Mouse (Mus musculus) thymus, adult 18-20 months (tissue): Measurements from ENCODE around the gene Gjc1.

ENCODE experiments used
- DNase-seq, 2 experiments: peaks; one replicate each; pipeline ENCODE4 v3.0.0; 2022; ENCODE audit warnings: mixed read lengths in 2 of 2

Gene Gjc1

DNA sequence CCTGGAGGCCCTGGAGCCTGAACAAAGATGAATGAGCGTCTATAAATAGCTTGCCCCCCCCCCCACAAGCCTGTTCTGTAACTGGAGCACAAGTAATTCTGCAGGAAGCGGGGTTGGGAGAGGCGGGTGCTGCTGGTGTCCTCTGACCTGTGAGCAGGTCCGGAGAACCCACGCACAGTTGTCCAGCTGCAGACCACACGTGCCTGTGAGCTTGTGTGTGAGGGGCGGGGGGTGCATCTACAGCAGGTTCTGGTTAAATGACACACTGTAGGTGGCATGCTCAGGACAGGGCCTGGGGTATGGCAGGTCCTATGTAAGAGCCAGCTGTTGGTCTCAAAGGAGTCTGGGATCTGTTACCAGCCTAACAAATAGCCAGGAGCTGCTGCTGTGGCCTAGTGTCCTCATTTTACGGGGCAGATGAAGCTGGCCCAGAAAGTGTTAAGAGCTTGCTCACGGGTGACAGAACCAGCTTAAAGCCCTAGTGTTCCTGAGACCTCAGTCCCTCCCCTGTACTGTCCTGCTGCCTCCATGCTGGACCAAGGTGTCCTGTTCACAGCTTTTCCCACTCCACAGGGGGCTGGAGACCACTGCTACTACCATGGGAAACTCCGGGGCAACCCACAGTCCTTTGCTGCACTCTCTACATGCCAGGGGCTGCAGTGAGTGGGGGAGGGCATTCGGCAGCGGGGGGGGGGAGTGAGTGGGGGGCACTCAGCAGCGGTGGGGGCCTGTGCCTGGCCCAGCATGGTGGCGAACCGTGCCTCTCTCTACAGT, 48.7 kb downstream of the Gjc1 start:
- DNase-seq = no peak

DNA sequence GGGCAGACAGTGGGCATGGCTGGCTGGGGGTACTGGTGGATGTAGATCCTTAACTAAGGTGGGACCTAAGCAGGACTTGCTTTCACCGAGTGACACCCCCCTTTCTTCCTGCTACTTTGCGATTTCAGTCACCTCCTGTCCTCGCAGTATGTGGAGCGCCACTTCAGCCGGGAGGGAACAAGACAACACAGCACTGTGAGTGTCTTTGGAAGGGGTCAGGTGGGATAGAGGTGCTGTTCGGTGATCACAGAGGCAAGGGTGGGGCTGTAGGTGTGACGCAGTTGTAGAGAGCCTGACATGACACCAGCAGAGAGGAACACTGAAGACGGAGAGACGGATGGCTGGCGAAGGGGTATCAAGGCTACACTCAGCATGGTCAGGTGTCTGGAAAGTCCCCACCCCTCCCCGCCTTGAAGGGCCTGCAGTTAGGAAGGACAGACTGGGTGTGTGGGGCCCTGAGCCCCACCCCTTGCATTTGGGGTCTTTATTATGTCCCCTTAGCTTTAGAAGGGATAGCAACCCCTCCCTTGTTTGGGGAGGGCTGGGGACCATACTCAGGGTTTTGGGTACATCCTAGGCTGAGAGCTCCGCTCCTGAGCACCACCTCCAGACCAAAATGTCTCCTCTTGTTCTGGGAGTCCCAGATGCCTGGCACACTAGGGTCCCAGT, 49.4 kb downstream of the Gjc1 start:
- DNase-seq = no peak

DNA sequence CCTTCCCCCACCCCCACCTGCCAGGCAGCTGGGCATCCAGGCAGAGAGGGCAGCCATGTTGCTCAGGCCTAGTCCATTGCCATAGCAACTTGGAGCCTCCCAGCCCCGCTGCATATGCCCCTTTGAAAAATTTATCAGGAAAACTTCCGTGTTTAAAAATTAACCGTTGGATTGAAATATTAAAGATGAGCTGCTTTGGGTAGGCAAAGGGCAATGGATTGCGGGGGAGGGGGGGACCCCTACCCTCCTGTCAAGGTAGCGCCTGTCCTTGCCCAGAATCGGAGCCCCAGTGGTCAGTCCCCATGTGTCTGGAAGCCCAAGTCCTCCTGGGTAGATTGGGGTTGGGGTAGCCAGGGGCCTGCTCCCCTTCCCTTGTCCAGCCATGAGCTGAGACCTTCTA, 50.4 kb downstream of the Gjc1 start:
- no peak for DNase-seq

DNA sequence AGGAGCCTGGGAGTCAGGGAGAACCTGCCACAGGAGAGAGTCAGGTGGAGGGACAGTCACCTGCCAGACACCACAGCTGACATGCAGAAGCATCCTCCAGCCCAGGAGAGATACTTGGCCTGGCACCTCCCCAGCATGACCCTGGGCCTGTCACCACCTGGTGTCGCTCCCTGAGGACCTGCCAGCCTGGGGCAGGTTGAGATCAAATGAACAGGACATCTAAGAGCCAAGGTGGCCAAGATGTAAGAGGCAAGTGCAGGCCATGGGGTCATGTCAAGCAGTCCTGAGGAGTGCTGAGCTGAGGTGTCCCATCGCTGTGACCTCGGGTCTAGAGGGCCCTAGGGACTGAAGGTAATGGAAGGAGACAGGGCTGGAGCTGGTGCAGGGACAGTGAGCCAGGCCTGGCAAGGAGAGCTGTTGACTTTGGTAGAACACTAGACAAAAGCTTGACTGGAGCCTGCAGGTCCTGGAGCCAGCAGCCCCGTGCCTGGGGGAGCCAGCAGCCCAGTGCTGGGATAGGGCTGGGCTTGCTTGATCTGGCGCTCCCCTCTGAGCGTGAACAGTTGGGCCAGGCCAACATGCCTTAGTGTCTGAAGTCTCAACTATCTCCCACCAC, 52.3 kb downstream of the Gjc1 start:
- no peak for DNase-seq

DNA sequence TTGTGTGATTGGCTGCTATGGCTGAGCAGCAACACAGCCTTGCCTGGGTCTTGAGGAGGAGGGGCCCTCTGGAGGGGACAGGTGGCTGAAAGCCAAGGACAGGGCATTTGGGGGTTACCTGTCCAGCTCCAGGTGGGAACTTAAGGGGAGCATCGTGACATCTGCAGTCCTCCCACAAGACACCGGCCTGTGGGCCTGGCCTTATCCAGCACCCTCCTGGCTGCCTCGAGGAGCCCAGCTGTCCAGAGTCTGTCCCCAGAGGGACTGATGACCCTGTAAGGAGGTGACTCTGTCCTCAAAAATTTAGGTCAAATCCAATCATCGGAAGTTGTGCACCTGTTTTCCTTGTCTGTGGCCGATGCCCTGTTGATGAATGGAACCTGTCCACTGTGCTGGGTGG, 54.1 kb downstream of the Gjc1 start:
- no peak for DNase-seq

DNA sequence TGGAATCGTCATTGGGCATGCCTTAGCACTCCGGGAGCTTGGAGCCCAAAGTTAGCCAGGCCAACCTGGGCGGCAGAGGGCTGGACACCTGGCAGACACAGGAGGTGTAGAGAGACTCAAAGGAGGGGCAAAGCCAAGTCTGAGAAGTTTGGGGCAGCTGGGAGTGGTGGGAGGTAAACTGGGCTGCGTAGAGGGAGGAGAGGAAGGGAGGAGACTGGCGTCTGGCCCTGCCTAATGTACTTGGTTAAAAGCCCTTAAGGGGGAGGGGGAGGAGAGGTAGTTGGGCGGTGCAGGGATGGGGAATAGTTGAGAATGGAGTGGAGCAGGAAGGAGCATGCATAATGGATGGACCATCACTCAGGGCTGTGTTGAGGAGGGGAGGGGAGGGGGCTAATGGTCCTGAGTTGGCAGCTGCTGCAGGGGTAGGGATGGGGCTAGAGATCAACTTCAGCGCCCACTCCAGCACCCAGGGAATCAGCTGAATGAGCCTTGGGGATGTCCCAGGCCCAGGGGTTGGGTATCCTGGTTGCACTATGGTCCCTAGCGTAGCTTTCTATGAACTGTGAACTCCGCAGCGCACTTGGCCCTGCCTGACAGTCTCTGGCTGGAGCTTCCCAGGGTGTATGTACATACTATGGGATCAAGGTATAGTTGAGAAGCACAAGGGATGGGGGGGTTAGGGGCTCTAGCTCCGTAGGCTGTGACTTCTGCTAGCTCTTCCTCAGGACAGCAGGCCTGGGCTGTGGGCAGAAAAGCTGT, 56.3 kb downstream of the Gjc1 start:
- DNase-seq = no peak

DNA sequence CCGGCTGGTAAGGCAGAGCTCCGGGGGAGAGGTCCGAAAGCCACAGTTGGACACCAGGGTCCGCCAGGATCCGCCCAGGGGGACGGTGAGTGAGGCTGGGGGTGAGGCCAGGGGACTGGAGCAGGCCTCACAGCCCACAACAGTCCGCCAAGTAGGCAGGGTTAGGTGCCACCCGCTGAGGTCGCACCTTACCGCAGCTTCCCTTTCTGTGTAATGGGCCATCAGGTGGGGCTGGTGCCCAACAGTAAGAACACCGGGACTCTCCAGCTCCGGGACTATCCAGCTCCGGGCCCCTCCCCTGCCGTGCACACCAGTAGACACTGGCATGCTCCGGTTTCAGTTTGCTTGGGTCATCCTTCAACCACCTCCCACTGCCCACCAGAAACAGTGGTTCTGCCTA, 57.3 kb downstream of the Gjc1 start:
- DNase-seq = no peak

DNA sequence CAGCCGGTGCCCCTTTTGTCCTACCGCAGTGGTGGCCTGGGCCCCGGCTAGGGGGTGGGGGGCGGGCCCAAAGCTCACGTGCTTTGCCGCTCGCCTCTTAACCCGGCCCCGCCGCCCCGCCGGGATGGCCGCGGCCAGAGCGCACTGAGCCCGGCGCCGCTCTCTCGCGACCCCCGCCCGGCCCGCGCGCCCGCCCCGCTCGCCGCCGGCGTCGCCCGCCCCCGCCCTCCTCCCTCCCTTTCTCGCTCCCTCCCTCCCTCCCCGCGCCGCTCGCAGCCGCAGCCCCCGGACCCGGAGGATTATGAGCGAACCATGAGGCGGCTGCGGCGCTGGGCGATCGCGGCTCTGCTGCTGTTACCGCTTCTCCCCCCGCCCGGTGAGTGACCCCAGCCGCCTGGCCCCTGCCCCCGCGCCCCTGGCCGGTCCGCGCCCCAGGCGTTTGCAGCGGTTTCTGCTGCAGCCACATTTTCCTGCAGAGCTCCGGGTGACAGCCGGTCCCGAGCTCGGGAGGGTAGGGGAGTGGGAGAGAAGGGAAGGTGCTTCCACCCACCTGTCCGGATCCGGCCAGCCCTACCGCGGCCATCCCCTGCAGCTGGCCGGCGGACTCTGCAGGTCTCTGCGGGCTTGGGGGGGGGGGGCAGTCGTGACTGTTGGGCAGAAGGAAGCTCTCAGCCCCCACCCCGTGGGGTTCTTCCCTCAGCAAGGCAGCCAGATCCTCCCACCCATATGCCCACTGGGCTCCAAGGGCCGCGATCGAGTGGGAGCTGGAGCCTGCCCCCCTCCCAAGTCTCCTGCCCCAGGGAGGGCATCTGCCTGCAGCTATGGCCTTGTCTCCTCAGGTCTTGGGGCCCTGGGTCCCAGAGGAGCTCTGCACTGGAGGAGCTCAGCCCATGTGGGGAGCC, 57.9 kb downstream of the Gjc1 start, which contains the start of gene Adam11:
Gene Adam11 (plus strand): TSS at position 131 of the 902 bp plus-strand sequence.
- no peak for DNase-seq

DNA sequence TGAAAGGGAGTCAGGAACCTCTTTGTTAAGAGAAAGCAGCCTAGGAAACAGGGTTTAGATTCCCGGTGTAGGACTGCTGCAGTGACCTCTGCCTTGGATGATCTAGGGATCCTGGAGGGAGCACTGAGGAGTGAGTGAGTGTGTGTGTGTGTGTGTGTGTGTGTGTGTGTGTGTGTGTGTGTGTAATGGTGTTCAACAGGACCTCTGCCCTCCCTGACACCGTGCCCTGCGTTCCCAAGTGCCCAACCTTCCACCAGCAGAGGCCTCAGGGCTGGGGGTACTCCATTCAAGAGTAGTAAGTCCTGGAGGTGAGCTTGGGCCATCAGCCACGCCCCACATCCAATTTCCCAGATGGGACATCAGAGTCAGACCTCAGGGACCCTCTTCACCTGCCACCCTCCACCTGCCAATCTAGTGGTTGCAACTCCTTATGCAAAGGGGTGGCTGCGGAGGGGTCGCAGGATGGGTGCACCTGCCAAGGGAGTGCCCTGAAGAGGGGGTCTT, 58.6 kb downstream of the Gjc1 start:
- DNase-seq = no peak

DNA sequence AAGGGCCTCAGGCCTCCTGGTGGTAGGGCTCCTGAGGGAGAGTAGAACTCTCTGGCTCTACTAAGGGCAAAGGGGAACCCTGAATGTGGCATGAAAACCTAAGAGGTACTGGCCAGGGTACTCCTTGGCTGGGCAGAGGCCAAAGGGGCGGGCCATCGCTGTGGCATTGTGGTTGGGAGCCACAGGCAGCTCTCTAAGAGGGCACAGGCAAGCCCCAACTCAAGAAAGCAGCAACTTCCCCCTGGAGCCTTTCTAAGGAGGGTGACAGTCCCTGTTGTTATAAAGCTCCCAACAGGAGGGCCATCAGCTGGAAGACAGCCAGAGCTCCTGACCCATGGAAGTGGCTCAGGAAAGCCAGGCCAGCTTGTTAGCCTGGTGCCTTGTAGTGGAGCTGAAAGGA, 60.5 kb downstream of the Gjc1 start:
- no peak for DNase-seq

DNA sequence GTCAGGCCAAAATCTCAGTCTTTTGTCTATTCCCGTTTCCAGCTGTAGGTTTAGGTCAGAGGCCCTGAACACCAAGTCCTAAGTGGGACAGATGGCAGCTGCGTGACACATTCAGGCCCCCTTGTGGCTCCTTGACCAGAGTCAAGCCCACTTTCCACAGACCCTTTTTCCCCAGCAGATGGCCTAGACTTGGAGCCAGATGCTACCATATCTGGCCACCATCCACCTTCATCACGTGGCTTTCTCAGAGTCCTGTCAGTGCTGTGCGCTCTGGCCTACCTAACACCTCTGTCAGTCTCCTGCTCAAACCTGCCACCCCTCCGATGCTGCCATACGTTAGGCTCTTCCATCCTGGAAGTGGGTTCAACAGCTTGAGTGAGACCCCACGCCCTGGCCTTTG, 64.1 kb downstream of the Gjc1 start:
- DNase-seq = no peak

DNA sequence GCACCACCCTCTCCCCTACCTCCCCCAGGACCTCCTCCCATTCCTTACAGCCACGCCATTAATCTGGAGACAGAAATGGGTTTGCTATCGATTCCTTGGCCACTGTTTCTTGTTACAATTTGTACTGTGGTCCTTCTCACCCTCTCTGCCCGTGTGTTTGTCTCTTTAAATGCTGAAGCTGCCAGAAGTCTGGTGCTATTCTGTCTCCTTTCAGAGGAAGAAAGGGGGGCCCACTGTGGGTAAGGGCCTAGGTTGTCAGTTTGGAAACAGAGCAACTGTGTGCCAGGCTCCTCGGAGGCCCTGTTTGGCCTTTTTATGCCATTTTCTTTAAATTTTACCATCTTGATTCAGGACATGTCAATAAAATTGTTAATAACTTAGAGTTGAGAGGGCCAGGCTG, 65.1 kb downstream of the Gjc1 start:
- DNase-seq = no peak

DNA sequence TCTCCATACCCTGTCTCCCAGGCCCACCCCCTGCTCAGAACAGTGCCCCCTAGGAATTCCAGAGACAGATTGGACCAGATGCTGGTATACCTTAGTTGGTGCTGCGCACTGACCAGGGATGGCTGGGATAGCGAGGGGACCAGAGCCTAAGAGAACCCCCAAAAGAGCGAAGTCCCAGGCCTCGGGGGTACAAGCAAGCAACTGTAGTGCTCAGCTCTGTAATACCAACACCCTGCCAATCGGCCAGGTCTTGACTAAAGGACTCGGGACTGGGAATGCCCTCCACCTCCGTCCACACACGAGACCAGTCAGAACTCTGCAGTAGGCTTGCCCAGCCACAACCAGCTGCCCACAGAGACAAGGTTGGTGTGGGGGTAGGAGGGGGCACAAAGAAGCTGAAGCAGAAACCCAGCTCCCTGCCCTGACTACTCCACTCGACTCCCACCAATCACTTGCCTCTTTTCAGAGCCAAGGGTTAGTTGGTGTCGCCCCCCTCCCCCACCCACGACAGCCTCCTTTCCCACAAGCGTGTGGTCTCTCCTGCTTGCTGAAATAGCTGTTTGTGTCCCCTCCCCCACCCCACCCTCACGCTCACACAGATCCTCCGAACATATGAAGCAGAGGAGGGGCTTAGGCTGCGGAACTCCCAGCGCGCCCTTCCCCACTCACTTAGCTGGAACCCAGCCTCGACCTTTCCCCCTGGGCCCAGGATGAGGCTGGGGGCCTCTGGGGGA, 65.7 kb downstream of the Gjc1 start:
- DNase-seq = peak; percentile 50 to 75

DNA sequence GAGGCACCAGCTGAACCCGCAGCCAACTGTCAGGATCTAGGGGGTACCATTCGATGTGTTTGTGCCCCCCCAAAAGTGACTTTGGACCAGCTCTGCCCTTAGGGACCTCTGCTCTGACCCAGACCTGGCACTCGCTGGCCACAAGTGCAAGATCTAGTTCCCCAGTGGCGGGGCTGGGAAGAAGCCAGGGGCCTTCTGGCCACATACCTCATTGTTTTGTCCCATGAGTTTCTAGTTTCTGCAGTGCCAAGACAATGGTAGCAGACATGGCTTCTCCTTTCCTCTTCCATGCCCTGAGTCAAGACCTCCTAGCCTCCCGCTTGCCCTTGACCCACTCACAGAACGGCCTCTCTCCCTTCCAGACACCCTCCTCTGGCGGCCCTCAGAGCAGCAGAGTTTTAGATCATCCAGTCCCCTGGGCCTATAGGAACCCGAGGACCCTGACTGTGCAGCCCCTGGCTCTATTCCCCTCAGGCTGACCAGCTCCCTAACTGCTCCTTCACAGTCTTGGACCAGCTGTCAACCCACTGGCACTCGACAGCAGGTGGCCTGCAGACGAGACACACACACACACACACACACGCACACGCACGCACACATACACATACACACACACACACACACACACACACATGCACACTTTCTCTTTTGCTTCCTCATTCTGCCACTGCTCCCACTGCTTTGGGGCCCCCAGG, 66.5 kb downstream of the Gjc1 start:
- no peak for DNase-seq

DNA sequence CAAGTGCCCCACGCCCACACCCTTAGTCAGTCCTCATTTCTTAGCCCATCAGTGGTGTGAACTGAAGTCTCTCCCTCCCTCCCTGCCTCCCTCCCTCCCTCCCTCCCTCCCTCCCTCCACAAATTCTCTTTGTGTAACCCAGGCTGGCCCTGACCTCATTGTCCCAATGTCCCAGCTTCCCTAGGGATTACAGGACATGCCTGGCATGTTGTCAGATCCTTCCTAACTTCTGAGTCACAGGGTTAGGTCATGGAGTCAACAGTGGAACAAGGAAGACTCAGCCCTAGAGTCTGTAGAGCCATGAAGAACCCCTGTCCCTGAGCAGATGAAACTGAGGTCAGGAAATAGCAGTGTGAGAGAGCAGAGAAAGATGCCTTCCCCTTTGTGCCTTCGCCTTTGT, 69.8 kb downstream of the Gjc1 start:
- no peak for DNase-seq
